Mouse (Mus musculus): ENCODE data around the gene Wipi2. TPM values are rescaled to one million over a fixed set of nuclear protein-coding genes. Genes with fewer than 3 reads are reported as not detected.
A peak's percentile ranks its signal among the peaks of the same experiment; 100 is the strongest.

The Wipi2 gene
- total and polyA plus RNA-seq, 2 experiments from 2014 or later: 42.3 to 69.7 TPM

DNA sequence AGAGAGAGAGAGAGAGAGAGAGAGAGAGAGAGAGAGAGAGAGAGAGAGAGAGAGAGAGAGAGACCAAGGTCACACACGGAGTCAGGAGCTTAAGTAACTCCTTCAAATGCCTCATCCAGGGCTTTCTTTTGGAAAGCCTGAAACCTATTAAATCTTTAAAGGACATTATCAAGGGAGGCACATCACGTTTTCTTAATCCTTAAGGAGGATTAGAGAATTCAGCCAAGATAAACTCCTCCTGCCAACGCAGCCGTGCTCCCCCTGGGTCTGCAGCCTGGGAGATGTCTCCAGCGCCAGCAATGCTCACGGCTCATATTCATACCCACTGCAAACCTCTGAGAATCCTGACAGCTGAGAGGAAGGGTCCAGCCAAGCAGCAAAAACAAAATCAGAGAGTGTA is 61.4 kb downstream of the Wipi2 start:
- H3K4me2 ChIP-seq (ENCODE audit: low read depth, low read length, poor library complexity, severe bottlenecking): no peak overlapping the region
- no peak for TF ChIP-seq CTCF (IDR thresholded peaks at IDR 0.05)
- WGBS: 17% methylated on average over 6 of the region's 6 CpGs
- peak; percentile 19 for DNase-seq (ENCODE audit: low spot score)
- H3K4me3 ChIP-seq (ENCODE audit: low read depth, low read length): no peak overlapping the region
- no peaks in the 10 kb centered on the region for H3K9me3 ChIP-seq (ENCODE audit: low read length)
- H3K4me1 ChIP-seq (ENCODE audit: insufficient read depth, low read length): 0 out of 2 replicates have a peak, but pooled peaks cover 4% of the 10 kb centered on the region
- no peak for ATAC-seq (ENCODE audit: low FRiP score)
- H3K36me3 ChIP-seq (ENCODE audit: insufficient read depth, low read length): no peaks in the 10 kb centered on the region
- H3K27me3 ChIP-seq (ENCODE audit: insufficient read depth, low read length): no peaks in the 10 kb centered on the region
- no peak overlapping the region for H3K9ac ChIP-seq (replicated peaks; ENCODE audit: low read length, poor library complexity, severe bottlenecking)
- H3K27ac ChIP-seq (ENCODE audit: low read depth, low read length): peak overlapping the region; percentile 51

DNA sequence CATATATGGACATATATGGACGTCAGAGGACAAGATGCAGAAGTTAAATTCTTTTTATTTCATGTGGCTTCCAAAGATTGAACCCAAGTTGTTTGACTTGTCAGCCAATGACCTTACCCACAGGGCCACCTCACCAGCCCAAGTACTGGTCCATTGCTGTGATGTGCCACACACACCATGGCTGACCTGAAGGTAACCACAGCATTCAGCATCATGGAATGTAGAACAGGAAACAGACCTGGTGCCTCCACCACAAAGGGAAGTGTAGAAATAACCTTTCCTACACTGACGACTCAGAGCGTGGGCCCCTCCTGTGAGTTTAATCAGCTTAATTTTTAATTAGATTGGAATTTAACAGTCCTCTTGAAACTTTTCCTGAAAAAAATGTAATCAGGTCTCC is 62.8 kb downstream of the Wipi2 start:
- no peak for TF ChIP-seq CTCF (IDR thresholded peaks at IDR 0.05)
- Histone ChIP-seq H3K27ac (ENCODE audit: low read depth, low read length) (no peak overlapping the region), H3K4me3 (ENCODE audit: low read depth, low read length) (no peak overlapping the region), H3K27me3 (ENCODE audit: insufficient read depth, low read length) (no peaks in the 10 kb centered on the region), H3K9me3 (ENCODE audit: low read length) (no peaks in the 10 kb centered on the region), H3K4me1 (ENCODE audit: insufficient read depth, low read length) (0 out of 2 replicates have a peak, but pooled peaks cover 4% of the 10 kb centered on the region), H3K36me3 (ENCODE audit: insufficient read depth, low read length) (no peaks in the 10 kb centered on the region), H3K4me2 (ENCODE audit: low read depth, low read length, poor library complexity, severe bottlenecking) (no peak overlapping the region), H3K9ac (replicated peaks; ENCODE audit: low read length, poor library complexity, severe bottlenecking) (no peak overlapping the region)
- DNase-seq (ENCODE audit: low spot score) (no peak), ATAC-seq (ENCODE audit: low FRiP score) (no peak)
- WGBS: 81% methylated on average over 3 of the region's 3 CpGs

DNA sequence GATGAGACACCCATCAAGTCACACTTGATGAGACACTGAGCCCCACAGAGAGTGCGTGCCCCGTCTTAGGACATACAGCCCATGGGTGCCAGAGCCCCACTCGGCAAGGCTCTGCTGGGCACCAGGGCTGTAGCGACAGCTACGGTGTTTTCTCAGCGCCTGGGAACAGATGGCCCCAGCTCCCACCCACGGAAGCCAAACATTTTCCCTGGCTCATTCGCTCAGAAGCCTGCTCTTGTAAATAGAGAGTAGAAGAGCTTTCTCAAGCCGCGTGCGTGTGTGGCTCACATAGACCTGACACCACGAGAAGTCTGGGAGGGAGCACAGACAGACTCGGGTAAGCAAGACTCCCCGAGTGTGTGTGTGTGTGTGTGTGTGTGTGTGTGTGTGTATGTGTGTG is 64.8 kb downstream of the Wipi2 start, which contains the start of gene Slc29a4:
Slc29a4 (plus strand) TSS at position 265 of the 400 bp plus-strand sequence.
- no peaks in the 10 kb centered on the region for H3K27me3 ChIP-seq (ENCODE audit: insufficient read depth, low read length)
- ATAC-seq (ENCODE audit: low FRiP score): no peak
- no peak for TF ChIP-seq CTCF (IDR thresholded peaks at IDR 0.05)
- no peak within 1 kb of the TSS for H3K4me2 ChIP-seq (ENCODE audit: low read depth, low read length, poor library complexity, severe bottlenecking)
- H3K36me3 ChIP-seq (ENCODE audit: insufficient read depth, low read length): no peaks in the 10 kb centered on the region
- 60% methylated on average over 14 of the region's 14 CpGs for WGBS
- no peak within 1 kb of the TSS for H3K4me3 ChIP-seq (ENCODE audit: low read depth, low read length)
- H3K9ac ChIP-seq (replicated peaks; ENCODE audit: low read length, poor library complexity, severe bottlenecking): no peak within 1 kb of the TSS
- H3K27ac ChIP-seq (ENCODE audit: low read depth, low read length): no peak within 1 kb of the TSS
- no peaks in the 10 kb centered on the region for H3K9me3 ChIP-seq (ENCODE audit: low read length)
- DNase-seq (ENCODE audit: low spot score): peak; percentile 41
- 0 out of 2 replicates have a peak, but pooled peaks cover 4% of the 10 kb centered on the region for H3K4me1 ChIP-seq (ENCODE audit: insufficient read depth, low read length)

DNA sequence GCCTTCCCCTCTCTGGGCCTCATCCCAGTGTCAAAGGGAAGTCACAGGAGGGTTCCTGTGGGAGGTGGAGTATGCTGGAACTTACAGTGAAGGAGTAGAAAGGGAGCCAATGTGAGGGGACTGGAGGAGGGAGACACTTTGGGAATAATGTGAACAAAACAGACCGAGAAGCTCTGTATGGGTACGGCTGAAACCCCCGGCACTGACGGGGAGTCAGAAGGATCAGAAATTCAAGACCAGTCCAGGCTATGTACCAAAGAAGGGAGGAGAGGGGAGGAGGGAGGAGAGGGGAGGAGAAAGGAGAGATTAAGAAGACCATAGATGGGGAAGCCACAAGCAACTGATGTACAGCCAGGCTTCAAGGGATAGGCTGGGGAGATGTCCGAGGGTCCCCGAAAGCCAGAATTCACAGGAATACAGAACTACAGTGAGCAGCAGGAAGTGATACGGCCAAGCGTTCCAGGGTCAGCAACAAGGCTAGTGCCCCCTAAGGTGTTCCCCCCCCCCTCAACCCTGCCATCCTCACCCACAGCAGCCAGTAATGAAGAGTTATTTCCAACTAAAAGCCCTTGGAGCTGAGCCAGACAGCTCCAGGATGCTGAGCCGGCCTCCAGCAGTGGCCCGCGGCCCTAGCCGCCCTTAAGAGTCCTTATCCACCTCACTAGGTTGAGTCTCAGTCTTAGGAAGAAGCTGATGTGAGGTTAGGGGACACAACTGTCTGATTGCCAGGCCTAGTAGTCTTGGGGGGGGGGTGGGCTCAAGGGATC is 65.7 kb downstream of the Wipi2 start:
- Histone ChIP-seq H3K4me2 (ENCODE audit: low read depth, low read length, poor library complexity, severe bottlenecking) (no peak overlapping the region), H3K27ac (ENCODE audit: low read depth, low read length) (no peak overlapping the region), H3K9me3 (ENCODE audit: low read length) (no peaks in the 10 kb centered on the region), H3K4me3 (ENCODE audit: low read depth, low read length) (no peak overlapping the region), H3K36me3 (ENCODE audit: insufficient read depth, low read length) (no peaks in the 10 kb centered on the region), H3K4me1 (ENCODE audit: insufficient read depth, low read length) (0 out of 2 replicates have a peak, but pooled peaks cover 4% of the 10 kb centered on the region), H3K27me3 (ENCODE audit: insufficient read depth, low read length) (no peaks in the 10 kb centered on the region), H3K9ac (replicated peaks; ENCODE audit: low read length, poor library complexity, severe bottlenecking) (no peak overlapping the region)
- DNase-seq (ENCODE audit: low spot score) (no peak), ATAC-seq (ENCODE audit: low FRiP score) (no peak)
- TF ChIP-seq CTCF (IDR thresholded peaks at IDR 0.05): no peak
- WGBS: 52% methylated on average over 12 of the region's 12 CpGs

DNA sequence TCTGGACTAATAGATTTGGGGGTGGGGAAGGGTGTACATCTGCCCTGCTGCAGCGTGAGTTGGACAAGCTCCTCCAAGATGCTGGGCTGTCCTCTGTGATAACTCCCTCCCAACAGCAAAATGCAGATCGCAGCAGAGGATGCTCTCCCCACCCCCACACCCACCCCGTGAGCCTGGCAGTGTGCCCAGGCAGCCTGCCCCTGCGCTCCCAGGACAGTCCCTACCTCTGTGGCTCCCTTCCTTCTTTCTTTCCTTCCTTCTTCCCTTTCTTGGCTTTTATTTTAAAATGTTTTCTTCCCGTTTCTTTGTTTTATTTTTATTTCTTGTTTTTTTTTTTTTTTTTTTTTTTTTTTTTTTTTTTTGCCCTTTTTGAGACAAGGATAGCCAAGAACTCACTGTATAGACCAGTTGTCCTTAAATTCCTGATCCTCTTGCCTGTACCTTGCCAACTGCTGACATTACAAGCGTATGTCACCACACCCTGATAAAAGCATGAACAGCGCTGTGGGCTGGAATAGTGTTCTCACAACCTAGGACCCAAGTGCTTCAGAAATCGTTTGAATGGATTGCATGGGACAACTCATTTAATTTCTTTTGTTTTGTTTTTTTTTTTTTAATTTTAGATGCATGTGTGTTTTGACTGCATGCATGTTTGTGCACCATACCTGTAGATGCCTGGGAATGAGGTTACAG is 66.4 kb downstream of the Wipi2 start:
- no peak for ATAC-seq (ENCODE audit: low FRiP score)

More for the DNA sequence above, 66.4 kb downstream of the Wipi2 start:
- 44% methylated on average over 8 of the region's 8 CpGs for WGBS
- no peak for TF ChIP-seq CTCF (IDR thresholded peaks at IDR 0.05)
- Histone ChIP-seq H3K9ac (replicated peaks; ENCODE audit: low read length, poor library complexity, severe bottlenecking) (no peak overlapping the region), H3K4me3 (ENCODE audit: low read depth, low read length) (no peak overlapping the region), H3K27ac (ENCODE audit: low read depth, low read length) (no peak overlapping the region), H3K36me3 (ENCODE audit: insufficient read depth, low read length) (no peaks in the 10 kb centered on the region), H3K4me1 (ENCODE audit: insufficient read depth, low read length) (0 out of 2 replicates have a peak, but pooled peaks cover 4% of the 10 kb centered on the region), H3K27me3 (ENCODE audit: insufficient read depth, low read length) (no peaks in the 10 kb centered on the region), H3K9me3 (ENCODE audit: low read length) (no peaks in the 10 kb centered on the region), H3K4me2 (ENCODE audit: low read depth, low read length, poor library complexity, severe bottlenecking) (no peak overlapping the region)
- peak; percentile 20 for DNase-seq (ENCODE audit: low spot score)
